Mouse (Mus musculus) limb, embryonic 14.5 days (tissue): ENCODE measurements at regions not wholly inside any gene's neighbourhood (a gene's known extent, or its start where the extent isn't known, plus 50 kb on each side); places are given as distances from the start of the nearest gene placed in this dataset.
A peak's percentile ranks its signal among the peaks of the same experiment; 100 is the strongest.

Experiments used
- ATAC-seq: fragments of 200-750 bp; cut with Nextera tagmentation; 2 replicates; pipeline ENCODE4 v1.8.0; 2017; ENCODE audit warnings: low read depth, moderate number of reproducible peaks, moderate TSS enrichment; ENCODE audit not compliant: low FRiP score
- DNase-seq: peaks from one replicate; pipeline ENCODE4 v3.0.0-alpha.2; 2015; ENCODE audit warnings: low spot score
- H3K27ac ChIP-seq: fragments of 300-500 bp; sonication (generic); replicated peaks from 2 replicates; pipeline ENCODE4 v1.5.1; 2014; ENCODE audit warnings: low read depth, mild to moderate bottlenecking, low read length, moderate library complexity, mixed read lengths
- H3K27me3 ChIP-seq: fragments of 300-500 bp; sonication (generic); 2 replicates; pipeline ENCODE4 v1.6.1; 2014; ENCODE audit warnings: low read length, mixed read lengths; ENCODE audit not compliant: control insufficient read depth, insufficient read depth
- H3K36me3 ChIP-seq: fragments of 300-500 bp; sonication (generic); 2 replicates; pipeline ENCODE4 v1.6.1; 2014; ENCODE audit warnings: mild to moderate bottlenecking, low read length, moderate library complexity, mixed read lengths; ENCODE audit not compliant: control insufficient read depth, insufficient read depth
- H3K4me1 ChIP-seq: fragments of 300-500 bp; sonication (generic); 2 replicates; pipeline ENCODE4 v1.6.1; 2014; ENCODE audit warnings: antibody characterized with exemption, low read length, mixed read lengths; ENCODE audit not compliant: control insufficient read depth, insufficient read depth
- H3K4me2 ChIP-seq: fragments of 300-500 bp; sonication (generic); replicated peaks from 2 replicates; pipeline ENCODE4 v1.6.1; 2014; ENCODE audit warnings: low read depth, mild to moderate bottlenecking, low read length, moderate library complexity; ENCODE audit not compliant: severe bottlenecking
- H3K4me3 ChIP-seq: fragments of 300-500 bp; sonication (generic); replicated peaks from 2 replicates; pipeline ENCODE4 v1.5.1; 2014; ENCODE audit warnings: low read length
- H3K9ac ChIP-seq: fragments of 300-500 bp; sonication (generic); 2 replicates; pipeline ENCODE4 v1.6.1; 2014; ENCODE audit warnings: mild to moderate bottlenecking, low read depth, low read length, moderate library complexity; ENCODE audit not compliant: severe bottlenecking
- H3K9me3 ChIP-seq: fragments of 300-500 bp; sonication (generic); 2 replicates; pipeline ENCODE4 v1.6.1; 2016; ENCODE audit warnings: low read length; ENCODE audit not compliant: control insufficient read depth
- POLR2A ChIP-seq: fragments of 200-500 bp; IDR thresholded peaks from 2 replicates; pipeline ENCODE4 v1.8.0; 2012; ENCODE audit warnings: inconsistent platforms, mild to moderate bottlenecking, moderate library complexity, borderline replicate concordance; ENCODE audit not compliant: insufficient read depth, insufficient read length; ENCODE audit errors: extremely low read depth
- WGBS: fragments of 180-500 bp; shearing (Covaris S2); extraction: QIAGEN DNeasy Blood & Tissue Kit; methylation state at CpG from one replicate; pipeline ENCODE4 v1.1.7; 2014; 5-methylcytosine and 5-hydroxymethylcytosine counted together

DNA sequence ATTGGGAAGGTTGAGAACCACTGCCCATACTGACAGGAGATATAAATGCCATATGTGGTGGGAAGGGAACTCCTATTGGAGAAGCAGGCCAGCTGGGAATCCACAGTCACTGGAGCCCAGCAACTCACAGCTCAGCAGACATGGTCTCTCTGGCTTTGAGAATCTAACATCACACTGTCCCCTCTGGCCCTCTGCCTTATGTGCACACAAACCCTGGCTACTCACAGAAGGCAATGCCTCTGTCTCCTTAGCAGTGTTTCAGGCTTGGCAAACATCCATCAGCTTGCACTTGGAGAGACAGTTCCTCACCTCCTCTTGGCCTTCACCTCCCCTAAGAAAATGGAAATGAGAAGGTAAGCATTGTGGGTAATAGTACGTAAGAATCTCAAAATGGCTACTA lies 188.2 kb upstream of the Mgmt start:
- Histone ChIP-seq H3K4me3 (no peak overlapping the region), H3K36me3 (no peaks in the 10 kb centered on the region), H3K27ac (no peak overlapping the region), H3K9me3 (no peaks in the 10 kb centered on the region; the same call in 1 of the 2 replicates), H3K4me2 (no peak overlapping the region), H3K27me3 (no peaks in the 10 kb centered on the region), H3K9ac (no peak overlapping the region), H3K4me1 (peaks cover 15% of the 10 kb centered on the region; the same call in 1 of the 2 replicates)
- DNase-seq (no peak), ATAC-seq (no peak)
- WGBS, result 93% methylated on average over 1 of the region's 1 CpGs
- TF ChIP-seq POLR2A, result no peak

DNA sequence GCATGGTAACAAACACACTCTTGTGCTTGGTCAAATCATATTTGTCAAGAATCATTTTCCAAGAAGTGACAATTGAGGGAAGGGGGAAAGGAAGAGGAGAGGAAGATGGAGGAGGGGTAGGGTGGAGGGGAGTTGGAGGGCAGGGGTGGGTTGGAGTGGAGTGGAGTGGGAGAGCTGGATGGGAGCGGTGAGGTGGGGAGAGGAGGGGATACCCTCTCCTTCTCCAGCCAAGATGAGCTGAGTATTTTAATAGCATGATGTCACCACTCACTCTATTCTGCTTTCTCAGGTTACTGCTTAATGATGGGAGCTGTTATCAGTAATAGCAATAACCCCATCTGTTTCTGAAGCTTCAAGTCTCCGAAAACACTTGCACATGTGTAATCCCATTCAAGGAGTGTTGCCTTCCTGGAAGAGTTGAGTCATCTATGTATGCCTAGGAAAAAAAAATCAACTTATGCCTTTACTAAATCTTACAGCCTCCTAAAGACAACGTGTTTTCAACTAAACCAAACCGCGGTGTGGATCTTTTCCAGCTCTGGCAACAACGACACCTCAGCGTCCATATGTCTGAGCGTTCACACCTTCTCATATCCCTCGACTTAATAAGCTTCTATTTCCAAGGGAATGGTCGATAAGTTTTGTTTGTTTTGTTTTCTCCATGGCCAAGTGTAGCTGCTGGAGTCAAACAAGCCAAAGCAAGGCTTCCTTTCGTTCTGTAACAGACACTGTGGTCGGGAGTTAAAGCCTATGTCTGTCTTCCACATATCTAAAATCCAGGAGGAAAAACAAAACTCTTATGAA lies 187.0 kb upstream of the Mgmt start:
- WGBS, result 46% methylated on average over 12 of the region's 12 CpGs
- H3K4me3 ChIP-seq, result no peak overlapping the region
- H3K36me3 ChIP-seq, result no peaks in the 10 kb centered on the region
- no peaks in the 10 kb centered on the region for H3K27me3 ChIP-seq
- H3K4me1 ChIP-seq, result peaks cover 15% of the 10 kb centered on the region; the same call in 1 of the 2 replicates
- no peaks in the 10 kb centered on the region for H3K9me3 ChIP-seq
- DNase-seq, result peak; percentile 75
- peak; percentile 85 for ATAC-seq
- no peak overlapping the region for H3K9ac ChIP-seq
- no peak for TF ChIP-seq POLR2A
- peak overlapping the region; percentile 55; the same call in 1 of the 2 replicates for H3K27ac ChIP-seq
- H3K4me2 ChIP-seq, result no peak overlapping the region

DNA sequence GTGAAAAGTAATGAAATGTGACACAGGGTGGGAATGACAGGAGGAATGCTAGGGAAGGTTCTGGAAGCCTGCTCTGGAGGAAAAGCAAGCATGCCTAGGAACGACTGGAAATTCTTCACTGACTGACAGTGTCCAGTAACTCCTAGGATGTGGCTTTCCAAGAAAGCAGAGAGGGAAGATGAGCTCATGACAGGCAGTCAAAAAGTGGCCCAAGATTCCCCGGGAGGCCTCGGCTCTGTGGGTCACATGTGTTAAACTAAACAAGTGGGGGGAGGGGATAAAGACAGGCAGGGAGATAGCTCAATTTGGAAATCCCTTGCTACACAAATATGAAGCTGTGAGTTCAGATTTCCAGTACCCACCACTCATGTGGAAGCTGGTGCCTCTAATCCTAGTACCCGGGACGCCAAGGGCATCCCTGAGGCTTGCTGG lies 186.4 kb upstream of the Mgmt start:
- WGBS, result 50% methylated on average over 5 of the region's 5 CpGs

GRCm38 (mm10) chr7:136710653-136711052 lies 183.8 kb upstream of the Mgmt start:
- Histone ChIP-seq H3K4me3 (no peak overlapping the region), H3K27me3 (no peaks in the 10 kb centered on the region), H3K9me3 (no peaks in the 10 kb centered on the region), H3K9ac (no peak overlapping the region), H3K4me2 (no peak overlapping the region), H3K36me3 (no peaks in the 10 kb centered on the region), H3K27ac (no peak overlapping the region), H3K4me1 (peaks cover 15% of the 10 kb centered on the region; the same call in 1 of the 2 replicates)
- 54% methylated on average over 3 of the region's 3 CpGs for WGBS
- TF ChIP-seq POLR2A, result no peak
- ATAC-seq, result no peak
- no peak for DNase-seq

More for the DNA sequence above, 186.4 kb upstream of the Mgmt start:
- Histone ChIP-seq H3K4me1 (peaks cover 15% of the 10 kb centered on the region; the same call in 1 of the 2 replicates), H3K9ac (no peak overlapping the region), H3K27ac (peak overlapping the region; percentile 55), H3K36me3 (no peaks in the 10 kb centered on the region), H3K4me2 (no peak overlapping the region), H3K9me3 (no peaks in the 10 kb centered on the region), H3K4me3 (no peak overlapping the region), H3K27me3 (no peaks in the 10 kb centered on the region)
- ATAC-seq (no peak), DNase-seq (no peak)
- TF ChIP-seq POLR2A, result no peak

- TF ChIP-seq POLR2A, result no peak
- no peaks in the 10 kb centered on the region for H3K36me3 ChIP-seq
- H3K9me3 ChIP-seq, result no peaks in the 10 kb centered on the region
- peak overlapping the region; percentile 49; the same call in 1 of the 2 replicates for H3K27ac ChIP-seq
- H3K4me1 ChIP-seq, result peaks cover 4% of the 10 kb centered on the region; the same call in 1 of the 2 replicates
- peak overlapping the region; percentile 29 for H3K4me2 ChIP-seq
- ATAC-seq (peak; percentile 80), DNase-seq (peak; percentile 84)
- H3K4me3 ChIP-seq, result no peak overlapping the region
- WGBS, result 46% methylated on average over 16 of the region's 16 CpGs
- no peaks in the 10 kb centered on the region for H3K27me3 ChIP-seq
- no peak overlapping the region for H3K9ac ChIP-seq
Observed at GRCm38 (mm10) chr7:136712962-136713640, 181.3 kb upstream of the Mgmt start.
